Mouse (Mus musculus) midbrain, embryonic 14.5 days (tissue): ENCODE measurements around the gene Cebpz. TPM values are rescaled to one million over a fixed set of nuclear protein-coding genes. Genes with fewer than 3 reads are reported as not detected.

Source experiments
- ATAC-seq: fragments of 200-750 bp; cut with Nextera tagmentation; 2 replicates; pipeline ENCODE4 v1.8.0; 2017; ENCODE audit warnings: moderate number of reproducible peaks, moderate library complexity; ENCODE audit not compliant: low FRiP score, low TSS enrichment
- DNase-seq: peaks from one replicate; pipeline ENCODE4 v3.0.0-alpha.2; 2015
- H3K27ac ChIP-seq: fragments of 300-500 bp; sonication (generic); replicated peaks from 2 replicates; pipeline ENCODE4 v1.5.1; 2014; ENCODE audit warnings: mild to moderate bottlenecking, low read depth, low read length, moderate library complexity
- H3K27me3 ChIP-seq: fragments of 300-500 bp; sonication (generic); 2 replicates; pipeline ENCODE4 v1.6.1; 2014; ENCODE audit warnings: low read length, control low read depth, mixed read lengths; ENCODE audit not compliant: control insufficient read depth, insufficient read depth
- H3K36me3 ChIP-seq: fragments of 300-500 bp; sonication (generic); 2 replicates; pipeline ENCODE4 v1.6.1; 2014; ENCODE audit warnings: low read length, control low read depth; ENCODE audit not compliant: control insufficient read depth, insufficient read depth
- H3K4me1 ChIP-seq: fragments of 300-500 bp; sonication (generic); 2 replicates; pipeline ENCODE4 v1.6.1; 2014; ENCODE audit warnings: mild to moderate bottlenecking, antibody characterized with exemption, low read length, control low read depth; ENCODE audit not compliant: control insufficient read depth, insufficient read depth
- H3K4me2 ChIP-seq: fragments of 300-500 bp; sonication (generic); 2 replicates; pipeline ENCODE4 v1.6.1; 2014; ENCODE audit warnings: mild to moderate bottlenecking, low read length, moderate library complexity
- H3K4me3 ChIP-seq: fragments of 300-500 bp; sonication (generic); replicated peaks from 2 replicates; pipeline ENCODE4 v1.5.1; 2014; ENCODE audit warnings: low read depth, low read length
- H3K9ac ChIP-seq: fragments of 300-500 bp; sonication (generic); replicated peaks from 2 replicates; pipeline ENCODE4 v1.6.1; 2014; ENCODE audit warnings: mild to moderate bottlenecking, low read length, moderate library complexity
- H3K9me3 ChIP-seq: fragments of 300-500 bp; sonication (generic); 2 replicates; pipeline ENCODE4 v1.6.1; 2016; ENCODE audit warnings: low read length, control low read depth, mixed read lengths; ENCODE audit not compliant: control insufficient read depth
- WGBS: fragments of 180-500 bp; shearing (Covaris S2); extraction: QIAGEN DNeasy Blood & Tissue Kit; methylation state at CpG from one replicate; pipeline ENCODE4 v1.1.7; 2014; 5-methylcytosine and 5-hydroxymethylcytosine counted together
- polyA plus RNA-seq: library from polyadenylated mRNA; unstranded; fragments of >200 nt; fragmentation: Nextera tagmentation; extraction: Ambion mirVana; gene quantifications from 2 replicates; pipeline ENCODE4 v1.2.1, GENCODE M21; 2014

Gene Cebpz
- polyA plus RNA-seq, 1 experiment from 2014 or later: 48.8 TPM

DNA sequence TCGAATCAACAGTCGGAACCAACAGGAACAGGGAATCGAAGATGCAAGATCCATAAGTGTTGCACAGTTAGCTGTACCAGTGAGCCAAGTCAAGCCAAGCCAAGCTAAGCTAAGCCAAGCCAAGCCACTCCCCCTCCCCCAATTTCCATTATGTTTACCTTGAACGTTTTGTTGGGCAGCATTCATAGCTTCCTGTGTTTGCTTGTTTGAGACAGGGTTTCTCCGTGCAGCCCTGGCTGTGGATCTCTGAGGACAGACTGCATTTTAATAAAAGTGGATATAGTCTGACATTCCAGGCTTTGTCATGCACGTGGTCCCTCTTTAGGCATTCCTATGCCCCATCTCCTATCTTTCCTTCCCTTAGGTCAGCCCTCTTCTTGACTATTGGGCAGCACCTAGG is 21.1 kb downstream of the Cebpz start:
- WGBS: 54% methylated on average over 6 of the region's 6 CpGs
- Histone ChIP-seq H3K4me1 (peaks cover 13% of the 10 kb centered on the region), H3K4me2 (peak overlapping the region; percentile 79), H3K27me3 (no peaks in the 10 kb centered on the region), H3K36me3 (peaks cover 25% of the 10 kb centered on the region), H3K4me3 (peak overlapping the region; percentile 60), H3K9ac (peak overlapping the region; percentile 70), H3K9me3 (no peaks in the 10 kb centered on the region), H3K27ac (peak overlapping the region; percentile 78)
- ATAC-seq (0 out of 2 replicates have a peak, but pooled peaks have one; percentile 14), DNase-seq (peak; percentile 41)

- peaks cover 13% of the 10 kb centered on the region for H3K4me1 ChIP-seq
- WGBS: 80% methylated on average over 3 of the region's 3 CpGs
- no peak overlapping the region for H3K27ac ChIP-seq
- H3K4me3 ChIP-seq: no peak overlapping the region
- H3K9me3 ChIP-seq: no peaks in the 10 kb centered on the region
- H3K36me3 ChIP-seq: peaks cover 9% of the 10 kb centered on the region
- H3K9ac ChIP-seq: no peak overlapping the region
- H3K4me2 ChIP-seq: no peak overlapping the region
- ATAC-seq (no peak), DNase-seq (no peak)
- H3K27me3 ChIP-seq: no peaks in the 10 kb centered on the region
These were observed 22.9 kb downstream of the Cebpz start for GRCm38 (mm10) chr17:78913921-78914320.

DNA sequence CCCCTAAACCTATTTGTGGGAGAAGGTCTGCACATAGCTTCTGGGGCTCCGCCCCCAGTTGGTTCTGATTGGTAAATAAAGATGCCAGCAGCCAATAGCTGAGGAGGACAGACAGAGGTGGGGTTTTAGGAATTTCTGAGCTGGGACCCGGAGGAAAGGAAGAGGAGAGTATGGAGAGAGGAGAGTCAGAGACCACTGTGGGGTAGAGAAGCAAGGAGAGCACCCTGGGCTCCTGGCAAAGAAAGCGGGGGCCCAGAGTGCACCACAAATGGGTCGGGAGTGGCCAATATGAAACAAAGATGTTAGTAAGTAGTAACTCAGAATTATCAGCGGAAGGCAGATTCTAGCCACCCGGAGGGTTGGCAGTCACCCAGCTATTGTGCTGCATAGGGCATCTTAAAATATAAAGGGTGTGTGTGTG is 24.0 kb downstream of the Cebpz start:
- peak overlapping the region; percentile 54 for H3K4me2 ChIP-seq
- no peak overlapping the region for H3K9ac ChIP-seq
- ATAC-seq (peak; percentile 46; the same call in 1 of the 2 replicates), DNase-seq (peak; percentile 72)
- no peaks in the 10 kb centered on the region for H3K27me3 ChIP-seq
- 29% methylated on average over 6 of the region's 6 CpGs for WGBS
- H3K4me3 ChIP-seq: peak overlapping the region; percentile 36
- peaks cover 13% of the 10 kb centered on the region for H3K4me1 ChIP-seq
- 0 out of 2 replicates have a peak overlapping the region, but pooled peaks have one; percentile 32 for H3K27ac ChIP-seq
- no peaks in the 10 kb centered on the region for H3K9me3 ChIP-seq
- 0 out of 2 replicates have a peak, but pooled peaks cover under 1% of the 10 kb centered on the region for H3K36me3 ChIP-seq

DNA sequence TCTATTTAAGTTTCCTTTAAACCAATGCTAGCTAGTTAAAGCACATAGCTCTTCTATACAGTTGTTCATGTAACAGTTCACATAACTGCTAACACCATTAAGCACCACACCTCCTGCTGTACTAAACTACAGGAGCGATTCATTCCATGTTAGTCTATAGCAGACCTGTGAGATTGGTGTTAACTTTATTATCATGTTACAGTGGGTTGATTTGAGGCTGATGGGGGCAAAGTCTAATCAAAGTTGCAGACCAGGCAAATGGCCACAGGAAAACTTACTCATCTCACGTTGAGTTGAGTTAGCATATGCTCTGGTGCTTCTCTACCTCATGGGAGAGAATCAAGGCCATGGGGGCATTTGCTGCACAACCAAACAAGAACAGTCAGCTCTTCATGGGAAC is 27.5 kb downstream of the Cebpz start:
- H3K9me3 ChIP-seq: no peaks in the 10 kb centered on the region
- no peak overlapping the region for H3K27ac ChIP-seq
- H3K27me3 ChIP-seq: no peaks in the 10 kb centered on the region
- WGBS: 84% methylated on average over 2 of the region's 2 CpGs
- H3K4me1 ChIP-seq: no peaks in the 10 kb centered on the region
- no peak overlapping the region for H3K4me2 ChIP-seq
- no peak for DNase-seq
- H3K9ac ChIP-seq: no peak overlapping the region
- no peak overlapping the region for H3K4me3 ChIP-seq
- no peaks in the 10 kb centered on the region for H3K36me3 ChIP-seq
- no peak for ATAC-seq

- Histone ChIP-seq H3K4me2 (no peak within 1 kb of the TSS), H3K4me1 (no peaks in the 10 kb centered on the region), H3K36me3 (no peaks in the 10 kb centered on the region), H3K4me3 (no peak within 1 kb of the TSS), H3K9me3 (no peaks in the 10 kb centered on the region), H3K27ac (no peak within 1 kb of the TSS), H3K27me3 (no peaks in the 10 kb centered on the region), H3K9ac (no peak within 1 kb of the TSS)
- DNase-seq: no peak
- ATAC-seq: no peak
- 87% methylated on average over 5 of the region's 5 CpGs for WGBS
These were observed 30.0 kb downstream of the Cebpz start, which contains the start of gene Sult6b1 for GRCm38 (mm10) chr17:78906892-78907291. Gene Sult6b1 (minus strand): TSS chr17:78906992.

DNA sequence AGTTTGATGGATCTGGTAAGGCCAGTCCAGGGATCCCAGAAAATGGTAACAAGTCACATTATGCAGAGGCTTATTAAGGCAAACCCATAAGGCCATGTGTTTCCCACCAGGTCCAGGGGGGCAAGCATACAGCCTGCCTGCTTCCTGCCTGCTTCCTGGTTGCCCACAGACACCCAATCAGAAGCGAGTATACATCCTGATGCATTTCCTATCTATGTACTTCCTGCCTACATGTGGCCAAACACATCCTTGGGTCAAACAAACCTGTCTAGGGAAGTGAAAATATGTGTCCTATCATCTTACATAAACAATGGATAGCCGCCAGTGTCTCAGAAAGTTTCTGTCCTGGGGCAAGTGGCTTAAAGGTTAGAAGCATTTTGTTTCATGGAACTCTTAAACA is 33.7 kb downstream of the Cebpz start:
- no peaks in the 10 kb centered on the region for H3K9me3 ChIP-seq
- no peak overlapping the region for H3K4me3 ChIP-seq
- no peak for DNase-seq
- no peak overlapping the region for H3K4me2 ChIP-seq
- no peaks in the 10 kb centered on the region for H3K4me1 ChIP-seq
- H3K36me3 ChIP-seq: no peaks in the 10 kb centered on the region
- H3K27ac ChIP-seq: no peak overlapping the region
- ATAC-seq: no peak
- no peaks in the 10 kb centered on the region for H3K27me3 ChIP-seq
- WGBS: 88% methylated on average over 2 of the region's 2 CpGs
- no peak overlapping the region for H3K9ac ChIP-seq

DNA sequence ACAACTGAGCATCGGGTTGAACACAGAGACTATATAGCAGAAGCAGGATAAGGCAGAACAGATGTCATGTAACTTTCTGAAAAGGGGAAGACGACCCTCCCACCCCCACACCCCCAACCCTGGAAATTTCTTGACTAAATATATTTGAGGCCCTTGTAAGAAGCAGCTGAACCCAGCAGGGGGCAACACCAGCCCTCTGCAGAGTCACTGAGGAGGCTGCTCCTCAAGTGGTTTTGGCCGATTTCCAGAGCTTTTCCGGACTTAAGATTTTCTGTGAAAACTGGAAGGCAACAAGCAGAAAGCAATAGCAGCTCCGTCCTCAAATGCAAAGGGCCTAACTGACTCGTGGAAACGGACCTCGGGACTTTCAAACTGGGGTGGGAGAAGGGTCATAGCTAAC is 41.5 kb downstream of the Cebpz start:
- no peaks in the 10 kb centered on the region for H3K4me1 ChIP-seq
- ATAC-seq: no peak
- H3K9ac ChIP-seq: no peak overlapping the region
- H3K27me3 ChIP-seq: no peaks in the 10 kb centered on the region
- DNase-seq: peak; percentile 81
- H3K36me3 ChIP-seq: no peaks in the 10 kb centered on the region
- H3K4me2 ChIP-seq: no peak overlapping the region
- H3K27ac ChIP-seq: no peak overlapping the region
- WGBS: 48% methylated on average over 8 of the region's 8 CpGs
- no peaks in the 10 kb centered on the region for H3K9me3 ChIP-seq
- H3K4me3 ChIP-seq: no peak overlapping the region

DNA sequence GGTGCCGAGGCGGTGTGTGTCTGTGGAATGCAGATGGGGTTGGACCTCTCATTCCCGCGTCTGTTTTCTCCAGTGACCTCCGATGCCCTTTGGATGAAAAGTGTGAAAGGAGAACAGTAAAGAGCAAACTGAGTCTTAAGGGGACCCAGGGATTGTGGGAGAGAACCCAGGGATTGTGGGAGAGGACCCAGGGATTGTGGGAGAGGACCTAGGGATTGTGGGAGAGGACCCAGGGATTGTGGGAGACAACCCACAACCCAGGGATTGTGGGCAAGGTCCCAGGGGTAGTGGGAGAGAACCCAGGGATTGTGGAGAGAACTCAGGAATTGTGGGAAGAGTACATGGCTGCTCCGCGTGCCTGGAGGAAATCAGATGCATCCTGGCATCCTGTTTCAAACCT is 41.9 kb downstream of the Cebpz start:
- no peaks in the 10 kb centered on the region for H3K27me3 ChIP-seq
- DNase-seq (no peak), ATAC-seq (no peak)
- no peak overlapping the region for H3K4me2 ChIP-seq
- no peak overlapping the region for H3K27ac ChIP-seq
- H3K36me3 ChIP-seq: no peaks in the 10 kb centered on the region
- 79% methylated on average over 7 of the region's 7 CpGs for WGBS
- no peak overlapping the region for H3K4me3 ChIP-seq
- H3K4me1 ChIP-seq: no peaks in the 10 kb centered on the region
- H3K9ac ChIP-seq: no peak overlapping the region
- no peaks in the 10 kb centered on the region for H3K9me3 ChIP-seq

DNA sequence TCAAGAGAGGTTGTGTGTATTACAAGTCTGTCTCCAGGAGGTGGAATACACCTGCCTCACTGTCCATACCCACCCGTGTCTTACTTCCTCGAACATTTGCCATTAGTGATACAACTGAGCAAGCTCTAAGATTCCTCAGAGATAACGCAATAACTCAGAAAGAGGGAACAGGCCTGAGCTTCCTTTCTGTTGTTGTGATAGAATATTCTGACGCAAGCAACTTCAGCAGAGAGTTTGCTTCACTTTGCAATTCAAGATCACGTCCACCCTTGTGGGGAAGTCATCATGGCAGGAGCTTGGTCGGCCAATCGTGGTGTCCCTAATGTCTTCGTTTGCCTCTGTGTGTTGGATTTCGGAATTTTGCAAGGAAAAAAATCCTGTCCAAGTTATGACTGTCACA is 45.8 kb downstream of the Cebpz start:
- H3K4me3 ChIP-seq: no peak overlapping the region
- no peak for ATAC-seq
- no peak overlapping the region for H3K9ac ChIP-seq
- H3K27me3 ChIP-seq: no peaks in the 10 kb centered on the region
- no peaks in the 10 kb centered on the region for H3K4me1 ChIP-seq
- no peaks in the 10 kb centered on the region for H3K36me3 ChIP-seq
- no peak for DNase-seq
- 81% methylated on average over 9 of the region's 9 CpGs for WGBS
- no peak overlapping the region for H3K27ac ChIP-seq
- H3K9me3 ChIP-seq: no peaks in the 10 kb centered on the region
- H3K4me2 ChIP-seq: no peak overlapping the region
